Mouse (Mus musculus) stomach, postnatal 0 days (tissue): Measurements from ENCODE around the gene Gart. TPM values are rescaled to one million over a fixed set of nuclear protein-coding genes. Genes with fewer than 3 reads are reported as not detected.

Experiments used
- ATAC-seq: fragments of 200-750 bp; cut with Nextera tagmentation; 2 replicates; pipeline ENCODE4 v1.8.0; 2017; ENCODE audit not compliant: low FRiP score, low TSS enrichment
- DNase-seq: peaks from one replicate; pipeline ENCODE4 v3.0.0-alpha.2; 2016; ENCODE audit warnings: low spot score
- H3K27ac ChIP-seq: fragments of 300-500 bp; sonication (generic); replicated peaks from 2 replicates; pipeline ENCODE4 v1.5.1; 2014; ENCODE audit warnings: mild to moderate bottlenecking, control low read depth
- H3K27me3 ChIP-seq: fragments of 300-500 bp; sonication (generic); 2 replicates; pipeline ENCODE4 v1.6.1; 2014; ENCODE audit warnings: low read length; ENCODE audit not compliant: control insufficient read depth, insufficient read depth
- H3K36me3 ChIP-seq: fragments of 300-500 bp; sonication (generic); 2 replicates; pipeline ENCODE4 v1.6.1; 2014; ENCODE audit warnings: low read length, mixed read lengths; ENCODE audit not compliant: control insufficient read depth, insufficient read depth
- H3K4me1 ChIP-seq: fragments of 300-500 bp; sonication (generic); replicated peaks from 2 replicates; pipeline ENCODE4 v1.6.1; 2014; ENCODE audit warnings: antibody characterized with exemption; ENCODE audit not compliant: control insufficient read depth, insufficient read depth
- H3K4me2 ChIP-seq: fragments of 300-500 bp; sonication (generic); replicated peaks from 2 replicates; pipeline ENCODE4 v1.6.1; 2014; ENCODE audit warnings: low read depth, mild to moderate bottlenecking, control low read depth, moderate library complexity
- H3K4me3 ChIP-seq: fragments of 300-500 bp; sonication (generic); 2 replicates; pipeline ENCODE4 v1.5.1; 2014; ENCODE audit warnings: low read depth, low read length, control low read depth
- H3K9ac ChIP-seq: fragments of 300-500 bp; sonication (generic); 2 replicates; pipeline ENCODE4 v1.6.1; 2014; ENCODE audit warnings: mild to moderate bottlenecking, low read length, control low read depth, mixed read lengths
- H3K9me3 ChIP-seq: fragments of 300-500 bp; sonication (generic); 2 replicates; pipeline ENCODE4 v1.6.1; 2016; ENCODE audit warnings: low read length; ENCODE audit not compliant: control insufficient read depth
- CTCF ChIP-seq: IDR thresholded peaks from 2 replicates; pipeline ENCODE4 v1.5.1; 2016; ENCODE audit warnings: antibody characterized with exemption, low read depth, mild to moderate bottlenecking, moderate library complexity
- EP300 ChIP-seq: optimal IDR thresholded peaks from 2 replicates; pipeline ENCODE3; 2016; ENCODE audit warnings: antibody characterized with exemption
- WGBS: fragments of 180-500 bp; shearing (Covaris S2); extraction: QIAGEN DNeasy Blood & Tissue Kit; methylation state at CpG from one replicate; pipeline ENCODE4 v1.1.7; 2014; 5-methylcytosine and 5-hydroxymethylcytosine counted together
- polyA plus RNA-seq: library from polyadenylated mRNA; unstranded; fragments of >200 nt; fragmentation: Nextera tagmentation; extraction: Ambion mirVana; gene quantifications from 2 replicates; pipeline ENCODE4 v1.2.1, GENCODE M21; 2015

Gart gene
- polyA plus RNA-seq, 1 experiment from 2014 or later, result 36.4 TPM

DNA sequence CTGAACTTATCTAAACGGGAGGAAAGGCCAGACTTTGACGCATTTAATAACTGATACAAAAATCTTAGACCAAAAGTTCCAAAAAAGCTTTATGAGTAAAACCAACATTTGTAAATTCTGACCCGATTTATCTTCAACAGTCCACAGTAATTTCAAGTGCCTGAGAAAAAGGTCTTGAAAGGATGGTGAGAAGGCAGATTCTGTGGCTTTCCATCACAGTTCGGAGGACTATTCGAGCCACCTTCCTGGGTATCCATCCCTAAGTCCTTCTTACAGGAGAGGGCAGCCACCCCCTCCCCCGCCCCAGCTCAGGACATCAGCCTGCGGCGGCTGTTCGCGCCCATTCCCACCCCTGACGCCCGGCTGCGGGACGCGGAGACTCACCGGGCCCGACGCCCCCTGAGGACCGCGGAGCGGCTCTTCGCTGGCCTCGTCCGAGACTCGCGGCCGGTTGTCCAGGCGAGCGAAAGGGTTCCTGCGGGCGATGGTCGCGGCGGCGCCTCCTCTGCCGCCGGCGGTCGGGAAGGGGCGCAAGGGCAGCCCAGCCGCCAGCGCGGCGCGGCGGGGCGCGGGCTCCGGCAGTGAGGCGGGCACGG lies 41.4 kb upstream of the Gart start:
- TF ChIP-seq EP300 (no peak), CTCF (no peak)
- WGBS, result 1% methylated on average over 49 of the region's 51 CpGs

GRCm38 (mm10) chr16:91686369-91686768 lies 39.6 kb upstream of the Gart start:
- WGBS, result 54% methylated on average over 5 of the region's 5 CpGs
- no peaks in the 10 kb centered on the region for H3K27me3 ChIP-seq
- H3K9me3 ChIP-seq, result no peaks in the 10 kb centered on the region
- no peaks in the 10 kb centered on the region for H3K4me1 ChIP-seq
- no peak overlapping the region for H3K4me2 ChIP-seq
- ATAC-seq (no peak), DNase-seq (no peak)
- H3K9ac ChIP-seq, result no peak overlapping the region
- H3K27ac ChIP-seq, result no peak overlapping the region
- TF ChIP-seq CTCF, result no peak
- TF ChIP-seq EP300, result no peak
- no peaks in the 10 kb centered on the region for H3K36me3 ChIP-seq
- H3K4me3 ChIP-seq, result no peak overlapping the region

More for the DNA sequence above, 41.4 kb upstream of the Gart start:
- DNase-seq (no peak), ATAC-seq (peak; percentile 24; the same call in 1 of the 2 replicates)
- H3K4me2 ChIP-seq, result peak overlapping the region; percentile 98
- H3K27ac ChIP-seq, result peak overlapping the region; percentile 53
- H3K4me3 ChIP-seq, result peak overlapping the region; percentile 78
- H3K9ac ChIP-seq, result peak overlapping the region; percentile 89
- no peaks in the 10 kb centered on the region for H3K36me3 ChIP-seq
- H3K4me1 ChIP-seq, result no peaks in the 10 kb centered on the region
- H3K27me3 ChIP-seq, result no peaks in the 10 kb centered on the region
- H3K9me3 ChIP-seq, result no peaks in the 10 kb centered on the region

DNA sequence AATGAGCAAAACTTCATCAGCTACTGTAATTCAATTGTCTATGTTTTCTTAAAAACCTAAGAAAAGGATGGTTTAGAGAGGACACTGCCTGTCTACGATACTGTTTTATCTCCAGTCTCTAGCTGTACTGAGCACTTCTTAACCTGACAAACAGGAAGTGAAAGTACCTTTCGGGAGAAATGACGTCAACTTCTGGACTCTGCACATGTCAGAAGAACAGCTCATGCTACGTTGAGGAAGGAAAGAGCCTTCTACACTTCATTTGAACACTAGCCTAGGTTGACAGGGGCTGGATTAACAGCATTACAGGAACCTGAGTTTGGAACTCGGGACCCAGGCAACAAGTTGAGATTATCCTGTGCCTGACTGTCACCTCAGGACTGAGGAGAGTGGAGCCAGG lies 38.8 kb upstream of the Gart start:
- no peaks in the 10 kb centered on the region for H3K9me3 ChIP-seq
- DNase-seq (no peak), ATAC-seq (peak; percentile 41; the same call in 1 of the 2 replicates)
- H3K9ac ChIP-seq, result no peak overlapping the region
- H3K4me3 ChIP-seq, result no peak overlapping the region
- H3K4me2 ChIP-seq, result no peak overlapping the region
- no peaks in the 10 kb centered on the region for H3K36me3 ChIP-seq
- no peak for TF ChIP-seq CTCF
- TF ChIP-seq EP300, result no peak
- H3K27ac ChIP-seq, result no peak overlapping the region
- 84% methylated on average over 5 of the region's 5 CpGs for WGBS
- no peaks in the 10 kb centered on the region for H3K27me3 ChIP-seq
- H3K4me1 ChIP-seq, result no peaks in the 10 kb centered on the region

DNA sequence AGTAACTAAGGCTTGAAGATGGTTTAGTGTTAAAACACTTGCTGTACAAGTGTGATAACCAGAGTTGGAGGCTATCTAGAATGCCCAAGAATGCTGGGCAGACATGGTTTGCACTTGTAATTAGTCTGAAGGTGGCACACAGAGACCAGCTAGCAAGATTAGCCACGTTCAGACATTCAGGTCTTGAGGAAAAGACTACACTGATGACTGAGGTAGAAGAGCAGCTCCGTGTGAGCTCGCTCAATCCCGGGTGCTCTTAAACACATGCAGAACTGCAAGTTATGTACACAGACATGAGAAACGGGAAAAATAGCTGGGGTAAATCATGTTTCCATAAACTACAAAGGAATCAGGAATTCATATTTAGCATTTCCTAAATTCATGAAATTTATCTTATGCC lies 33.9 kb upstream of the Gart start:
- WGBS, result 67% methylated on average over 5 of the region's 5 CpGs
- Histone ChIP-seq H3K27ac (no peak overlapping the region), H3K36me3 (peaks cover 19% of the 10 kb centered on the region), H3K4me1 (no peaks in the 10 kb centered on the region), H3K9me3 (no peaks in the 10 kb centered on the region), H3K9ac (no peak overlapping the region), H3K4me2 (no peak overlapping the region), H3K27me3 (no peaks in the 10 kb centered on the region), H3K4me3 (no peak overlapping the region)
- TF ChIP-seq CTCF, result no peak
- no peak for TF ChIP-seq EP300
- DNase-seq, result no peak
- no peak for ATAC-seq

- Histone ChIP-seq H3K9me3 (no peaks in the 10 kb centered on the region), H3K4me1 (no peaks in the 10 kb centered on the region), H3K27me3 (no peaks in the 10 kb centered on the region), H3K4me2 (no peak overlapping the region), H3K9ac (no peak overlapping the region), H3K36me3 (peaks cover 19% of the 10 kb centered on the region), H3K4me3 (no peak overlapping the region), H3K27ac (no peak overlapping the region)
- DNase-seq, result no peak
- TF ChIP-seq CTCF (no peak), EP300 (no peak)
- WGBS, result 76% methylated on average over 5 of the region's 5 CpGs
- ATAC-seq, result peak; percentile 59
Measured at GRCm38 (mm10) chr16:91678147-91678911, 31.6 kb upstream of the Gart start.

DNA sequence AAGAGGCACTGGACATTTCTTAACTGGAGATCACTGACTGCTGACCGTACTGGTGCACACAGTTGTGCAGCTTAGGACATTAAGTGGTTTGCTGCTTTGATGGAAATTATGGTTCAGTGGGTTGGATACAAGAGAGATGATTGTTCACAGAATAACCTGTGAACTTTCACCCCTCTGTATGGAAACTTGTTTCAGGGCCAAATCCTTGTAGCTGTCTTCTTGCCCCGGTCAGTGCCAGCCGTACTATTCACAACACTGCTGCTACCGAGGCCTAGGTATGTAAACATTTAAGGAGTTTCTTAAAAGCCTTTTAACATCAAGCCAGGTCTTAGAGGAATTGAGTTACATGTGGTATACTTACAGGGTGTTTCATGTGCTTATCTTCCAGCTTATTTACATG lies 27.7 kb upstream of the Gart start:
- ATAC-seq, result no peak

More for the DNA sequence above, 27.7 kb upstream of the Gart start:
- H3K36me3 ChIP-seq, result peaks cover 32% of the 10 kb centered on the region
- H3K4me1 ChIP-seq, result no peaks in the 10 kb centered on the region
- H3K4me3 ChIP-seq, result no peak overlapping the region
- no peaks in the 10 kb centered on the region for H3K9me3 ChIP-seq
- H3K4me2 ChIP-seq, result no peak overlapping the region
- WGBS, result 48% methylated on average over 4 of the region's 4 CpGs
- no peak overlapping the region for H3K27ac ChIP-seq
- H3K9ac ChIP-seq, result no peak overlapping the region
- H3K27me3 ChIP-seq, result no peaks in the 10 kb centered on the region
- no peak for TF ChIP-seq EP300
- TF ChIP-seq CTCF, result no peak
- DNase-seq, result no peak
